ENCODE assay signal across 8 mouse cellular contexts in genomic region chr19:7482266-7482598, GRCm38 (mm10). TPM values are rescaled to one million over a fixed set of nuclear protein-coding genes. Genes with fewer than 3 reads are reported as not detected.
DNase-seq lines count a peak whose midpoint lies in the region; ATAC-seq and TF ChIP-seq lines count a peak whose summit lies in the region.

No protein-coding gene starts in this region.

- DNase-seq in gastrocnemius, adult 2 months, result no peak
- DNase-seq in gastrocnemius, postnatal 25 days, result no peak
- no peak for DNase-seq in right cerebral cortex, adult 2 months (ENCODE audit: low spot score in 2 of 2)
- no peak for DNase-seq in layer of hippocampus, adult 9-10 months (ENCODE audit: low spot score)
- DNase-seq in gastrocnemius, postnatal 14 days, result no peak

- peaks cover 39% of the 10 kb centered on the region for H3K4me1 ChIP-seq in forebrain, embryonic 15.5 days
- peaks cover 28% of the 10 kb centered on the region for H3K4me1 ChIP-seq in liver, embryonic 15.5 days (replicated peaks)

- H3K36me3 ChIP-seq in C2C12 (ENCODE audit: control insufficient read depth, insufficient read depth), result peaks cover 4% of the 10 kb centered on the region
- no peaks in the 10 kb centered on the region for H3K36me3 ChIP-seq in forebrain, embryonic 15.5 days
- H3K36me3 ChIP-seq in liver, embryonic 15.5 days (replicated peaks), result peaks cover under 1% of the 10 kb centered on the region; the same call in 1 of the 2 replicates

- no peaks in the 10 kb centered on the region for H3K9me3 ChIP-seq in forebrain, embryonic 15.5 days
- no peaks in the 10 kb centered on the region for H3K9me3 ChIP-seq in liver, embryonic 15.5 days (replicated peaks)

- ATAC-seq in forebrain, embryonic 15.5 days (replicated peaks), result no peak
- ATAC-seq in liver, embryonic 15.5 days (ENCODE audit: insufficient read depth), result no peak

- peak overlapping the region; percentile 93 for H3K9ac ChIP-seq in forebrain, embryonic 15.5 days (replicated peaks)
- peak overlapping the region; percentile 87 for H3K9ac ChIP-seq in liver, embryonic 15.5 days

- WGBS in forebrain, embryonic 15.5 days, result 1% methylated on average over 7 of the region's 7 CpGs
- under 1% methylated on average over 7 of the region's 7 CpGs for WGBS in liver, embryonic 15.5 days (ENCODE audit: insufficient replicate concordance)

- H3K79me2 ChIP-seq in C2C12 (ENCODE audit: control insufficient read depth, insufficient read depth), result peaks cover 55% of the 10 kb centered on the region

- peak overlapping the region; percentile 99 for H3K4me3 ChIP-seq in gastrocnemius, adult 2 months
- peak overlapping the region; percentile 92 for H3K4me3 ChIP-seq in C2C12 (ENCODE audit: insufficient read depth, poor library complexity, severe bottlenecking)
- H3K4me3 ChIP-seq in forebrain, embryonic 15.5 days, result peak overlapping the region; percentile 79
- H3K4me3 ChIP-seq in liver, embryonic 15.5 days (replicated peaks), result peak overlapping the region; percentile 71

- H3K79me3 ChIP-seq in C2C12 (ENCODE audit: low read depth), result peaks cover 46% of the 10 kb centered on the region

- H3K27me3 ChIP-seq in C2C12 (ENCODE audit: control insufficient read depth, insufficient read depth, insufficient read length), result no peaks in the 10 kb centered on the region
- no peaks in the 10 kb centered on the region for H3K27me3 ChIP-seq in forebrain, embryonic 15.5 days
- H3K27me3 ChIP-seq in liver, embryonic 15.5 days, result no peaks in the 10 kb centered on the region

- peak overlapping the region; percentile 78 for H3ac ChIP-seq in C2C12 (ENCODE audit: control insufficient read depth, insufficient read length, low read depth)

- intact Hi-C loops in gastrocnemius, adult 2 months (cut with DNase I), result loop anchor here (5.0 kb wide), 1 partner anchor 40 kb away; no protein-coding TSS in a partner anchor
- intact Hi-C loops in gastrocnemius, postnatal 14 days (cut with DNase I; ENCODE audit: low total_unique reads), result no loop called here

- peak overlapping the region; percentile 99 for H3K27ac ChIP-seq in gastrocnemius, adult 2 months
- peak overlapping the region; percentile 99 for H3K27ac ChIP-seq in forebrain, embryonic 15.5 days (replicated peaks)
- H3K27ac ChIP-seq in liver, embryonic 15.5 days (replicated peaks), result peak overlapping the region; percentile 96

- H3K4me2 ChIP-seq in forebrain, embryonic 15.5 days (replicated peaks), result peak overlapping the region; percentile 66
- H3K4me2 ChIP-seq in liver, embryonic 15.5 days, result peak overlapping the region; percentile 89

- TF ChIP-seq CTCF in gastrocnemius, adult 2 months (IDR thresholded peaks at IDR 0.05), result no peak
- TF ChIP-seq CTCF in C2C12 (IDR thresholded peaks at IDR 0.05; ENCODE audit: control insufficient read depth, insufficient read depth, insufficient read length), result no peak

TF ChIP-seq in C2C12, 6 proteins besides CTCF, POLR2A, EP300 and RAD21:
- TF ChIP-seq MYOG (IDR thresholded peaks at IDR 0.05; ENCODE audit: control insufficient read depth, extremely low read depth, insufficient read length), result no peak
- TF ChIP-seq FOSL1 (IDR thresholded peaks at IDR 0.05; ENCODE audit: insufficient read depth, low read length, poor library complexity, severe bottlenecking), result no peak
- TF ChIP-seq MAX (IDR thresholded peaks at IDR 0.05), result no peak
- no peak for TF ChIP-seq USF1 (IDR thresholded peaks at IDR 0.05; ENCODE audit: low read depth)
- TF ChIP-seq CEBPB (IDR thresholded peaks at IDR 0.05; ENCODE audit: low read depth), result no peak
- TF ChIP-seq MYOD1 (IDR thresholded peaks at IDR 0.05; ENCODE audit: control insufficient read depth, insufficient read length, low read depth), result no peak

RNA-seq across cellular contexts. Expression of gene Rtn3, which starts 0.8 kb away (rescaled TPM):
- total RNA-seq in gastrocnemius, adult 2 months (2021), result 10 to 100 TPM; 30.6 to 37.7 TPM
- total RNA-seq in gastrocnemius, postnatal 25 days (2021), result 10 to 100 TPM; 28.8 to 32.7 TPM
- 71.7 TPM for polyA plus RNA-seq in C2C12 (2012; fragmentation: generic; extraction: Trizol)
- 517 and 533 TPM in 2 replicates for polyA plus RNA-seq in forebrain, embryonic 15.5 days (2015; fragmentation: Nextera tagmentation; extraction: Ambion mirVana)
- 69.6 and 71.7 TPM in 2 replicates for polyA plus RNA-seq in liver, embryonic 15.5 days (2015; fragmentation: Nextera tagmentation; extraction: Ambion mirVana)
- 10 to 100 TPM; 37.1 to 40.6 TPM for total RNA-seq in gastrocnemius, postnatal 14 days (2021)

RNA-seq across cellular contexts. Expression of gene Atl3, which starts 11.6 kb away (rescaled TPM):
- 1 to 10 TPM; 7.8 to 8.5 TPM for total RNA-seq in gastrocnemius, adult 2 months (2021)
- 10 to 100 TPM in 1 of 2 experiments, 1 to 10 TPM in 1; 8.7 to 14.3 TPM for total RNA-seq in gastrocnemius, postnatal 25 days (2021)
- polyA plus RNA-seq in C2C12 (2012; fragmentation: generic; extraction: Trizol), result 16.0 TPM
- 6.4 and 8.1 TPM in 2 replicates for polyA plus RNA-seq in forebrain, embryonic 15.5 days (2015; fragmentation: Nextera tagmentation; extraction: Ambion mirVana)
- 4.6 and 5.1 TPM in 2 replicates for polyA plus RNA-seq in liver, embryonic 15.5 days (2015; fragmentation: Nextera tagmentation; extraction: Ambion mirVana)
- total RNA-seq in gastrocnemius, postnatal 14 days (2021), result 10 to 100 TPM; 15.4 to 16.0 TPM
